Mouse (Mus musculus): Measurements from ENCODE around the gene Naxe. TPM values are rescaled to one million over a fixed set of nuclear protein-coding genes. Genes with fewer than 3 reads are reported as not detected.

Naxe gene
- total and polyA plus RNA-seq, 2 experiments from 2014 or later = 123 to 166 TPM

DNA sequence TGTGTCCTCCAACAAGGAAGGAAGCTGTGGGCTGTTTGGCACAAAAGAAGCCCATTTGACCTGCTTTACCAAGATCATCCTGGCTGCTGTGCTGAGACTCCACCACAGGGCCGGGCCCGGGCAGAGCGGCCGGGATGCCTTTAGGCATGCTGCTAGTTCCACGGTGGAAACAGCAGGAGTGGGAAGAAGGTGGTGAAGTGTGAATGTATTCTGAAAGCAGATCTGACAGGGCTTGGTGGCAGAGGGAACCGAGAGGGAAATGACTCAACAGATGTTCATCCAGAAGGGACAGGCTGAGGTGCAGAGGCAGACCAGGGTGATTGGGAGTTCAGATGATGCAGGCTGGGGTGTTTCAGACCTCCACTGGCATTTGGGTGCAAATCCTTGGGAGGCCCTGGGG, 39.4 kb upstream of the Naxe start:
- Histone ChIP-seq H3K27me3 (ENCODE audit: insufficient read depth, low read length) (no peaks in the 10 kb centered on the region), H3K9ac (replicated peaks; ENCODE audit: low read length, poor library complexity, severe bottlenecking) (no peak overlapping the region), H3K9me3 (ENCODE audit: low read length) (no peaks in the 10 kb centered on the region), H3K4me2 (ENCODE audit: low read depth, low read length, poor library complexity, severe bottlenecking) (no peak overlapping the region), H3K4me1 (ENCODE audit: insufficient read depth, low read length) (no peaks in the 10 kb centered on the region), H3K27ac (ENCODE audit: low read depth, low read length) (no peak overlapping the region), H3K4me3 (ENCODE audit: low read depth, low read length) (no peak overlapping the region), H3K36me3 (ENCODE audit: insufficient read depth, low read length) (no peaks in the 10 kb centered on the region)
- no peak for TF ChIP-seq CTCF (IDR thresholded peaks at IDR 0.05)
- DNase-seq (ENCODE audit: low spot score) = no peak
- ATAC-seq (ENCODE audit: low FRiP score) = no peak
- 86% methylated on average over 6 of the region's 6 CpGs for WGBS

DNA sequence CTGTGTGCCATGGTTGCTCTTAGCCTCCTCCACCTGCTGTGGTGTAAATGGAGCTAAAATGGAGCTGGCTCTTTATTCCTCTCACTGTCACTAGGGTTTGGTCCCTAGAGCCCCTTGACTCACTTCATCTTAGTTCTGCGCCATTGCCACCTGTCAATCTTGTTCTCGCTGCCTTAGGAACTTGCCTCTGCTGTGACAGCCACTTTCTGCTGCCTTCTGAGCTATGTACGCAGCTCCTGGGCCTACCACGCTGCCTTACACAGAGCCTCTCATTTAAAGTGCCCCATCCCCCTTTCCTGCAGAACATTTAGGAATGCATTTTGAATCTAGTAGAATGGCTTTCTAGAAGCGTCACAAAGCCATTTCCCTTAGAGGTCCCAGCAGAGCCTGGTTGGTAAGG, 35.8 kb upstream of the Naxe start:
- ATAC-seq (ENCODE audit: low FRiP score) (no peak), DNase-seq (ENCODE audit: low spot score) (peak; percentile 45)
- WGBS = 73% methylated on average over 5 of the region's 5 CpGs
- no peaks in the 10 kb centered on the region for H3K27me3 ChIP-seq (ENCODE audit: insufficient read depth, low read length)
- H3K4me2 ChIP-seq (ENCODE audit: low read depth, low read length, poor library complexity, severe bottlenecking) = no peak overlapping the region
- peak overlapping the region; percentile 13; the same call in 1 of the 2 replicates for H3K27ac ChIP-seq (ENCODE audit: low read depth, low read length)
- no peaks in the 10 kb centered on the region for H3K9me3 ChIP-seq (ENCODE audit: low read length)
- TF ChIP-seq CTCF (IDR thresholded peaks at IDR 0.05) = no peak
- H3K4me1 ChIP-seq (ENCODE audit: insufficient read depth, low read length) = no peaks in the 10 kb centered on the region
- H3K36me3 ChIP-seq (ENCODE audit: insufficient read depth, low read length) = no peaks in the 10 kb centered on the region
- H3K9ac ChIP-seq (replicated peaks; ENCODE audit: low read length, poor library complexity, severe bottlenecking) = no peak overlapping the region
- no peak overlapping the region for H3K4me3 ChIP-seq (ENCODE audit: low read depth, low read length)

- H3K36me3 ChIP-seq (ENCODE audit: insufficient read depth, low read length) = no peaks in the 10 kb centered on the region
- ATAC-seq (ENCODE audit: low FRiP score) = no peak
- TF ChIP-seq CTCF (IDR thresholded peaks at IDR 0.05) = no peak
- no peak overlapping the region for H3K27ac ChIP-seq (ENCODE audit: low read depth, low read length)
- H3K4me1 ChIP-seq (ENCODE audit: insufficient read depth, low read length) = no peaks in the 10 kb centered on the region
- no peak overlapping the region for H3K4me3 ChIP-seq (ENCODE audit: low read depth, low read length)
- no peaks in the 10 kb centered on the region for H3K27me3 ChIP-seq (ENCODE audit: insufficient read depth, low read length)
- H3K9ac ChIP-seq (replicated peaks; ENCODE audit: low read length, poor library complexity, severe bottlenecking) = no peak overlapping the region
- no peak overlapping the region for H3K4me2 ChIP-seq (ENCODE audit: low read depth, low read length, poor library complexity, severe bottlenecking)
- H3K9me3 ChIP-seq (ENCODE audit: low read length) = no peaks in the 10 kb centered on the region
- 96% methylated on average over 6 of the region's 6 CpGs for WGBS
- DNase-seq (ENCODE audit: low spot score) = no peak
Measured at GRCm38 (mm10) chr3:88090616-88091015, 32.3 kb upstream of the Naxe start.

- Histone ChIP-seq H3K9me3 (ENCODE audit: low read length) (no peaks in the 10 kb centered on the region), H3K4me3 (ENCODE audit: low read depth, low read length) (no peak overlapping the region), H3K4me1 (ENCODE audit: insufficient read depth, low read length) (no peaks in the 10 kb centered on the region), H3K27ac (ENCODE audit: low read depth, low read length) (no peak overlapping the region), H3K36me3 (ENCODE audit: insufficient read depth, low read length) (no peaks in the 10 kb centered on the region), H3K27me3 (ENCODE audit: insufficient read depth, low read length) (no peaks in the 10 kb centered on the region), H3K9ac (replicated peaks; ENCODE audit: low read length, poor library complexity, severe bottlenecking) (no peak overlapping the region), H3K4me2 (ENCODE audit: low read depth, low read length, poor library complexity, severe bottlenecking) (no peak overlapping the region)
- ATAC-seq (ENCODE audit: low FRiP score) (no peak), DNase-seq (ENCODE audit: low spot score) (no peak)
- 92% methylated on average over 7 of the region's 7 CpGs for WGBS
- TF ChIP-seq CTCF (IDR thresholded peaks at IDR 0.05) = no peak
Measured at GRCm38 (mm10) chr3:88090106-88090505, 31.8 kb upstream of the Naxe start.

DNA sequence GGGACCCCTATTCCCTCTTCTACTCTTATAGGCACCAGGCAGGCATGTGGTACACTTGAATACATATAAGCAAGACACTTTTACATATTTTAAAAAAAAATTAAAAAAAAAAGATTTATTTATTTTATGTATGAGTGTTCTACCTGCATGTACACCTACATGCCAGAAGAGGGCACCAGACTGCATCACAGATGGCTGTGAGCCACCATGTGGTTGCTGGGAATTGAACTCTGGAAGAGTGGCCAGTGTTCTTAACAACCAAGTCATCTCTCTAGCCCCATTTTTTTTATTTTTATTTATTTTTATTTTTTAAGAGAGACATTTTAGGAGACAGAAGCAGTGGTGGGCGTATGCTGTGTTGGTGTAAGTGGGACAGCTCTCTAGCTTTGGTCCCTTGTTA, 29.4 kb upstream of the Naxe start:
- Histone ChIP-seq H3K36me3 (ENCODE audit: insufficient read depth, low read length) (no peaks in the 10 kb centered on the region), H3K9ac (replicated peaks; ENCODE audit: low read length, poor library complexity, severe bottlenecking) (no peak overlapping the region), H3K4me2 (ENCODE audit: low read depth, low read length, poor library complexity, severe bottlenecking) (no peak overlapping the region), H3K9me3 (ENCODE audit: low read length) (no peaks in the 10 kb centered on the region), H3K27ac (ENCODE audit: low read depth, low read length) (no peak overlapping the region), H3K4me1 (ENCODE audit: insufficient read depth, low read length) (no peaks in the 10 kb centered on the region), H3K4me3 (ENCODE audit: low read depth, low read length) (no peak overlapping the region), H3K27me3 (ENCODE audit: insufficient read depth, low read length) (no peaks in the 10 kb centered on the region)
- 86% methylated on average over 1 of the region's 1 CpGs for WGBS
- peak; percentile 76 for TF ChIP-seq CTCF (IDR thresholded peaks at IDR 0.05)
- ATAC-seq (ENCODE audit: low FRiP score) (no peak), DNase-seq (ENCODE audit: low spot score) (peak; percentile 48)

- 86% methylated on average over 7 of the region's 9 CpGs for WGBS
- ATAC-seq (ENCODE audit: low FRiP score) (no peak), DNase-seq (ENCODE audit: low spot score) (no peak)
- no peak overlapping the region for H3K27ac ChIP-seq (ENCODE audit: low read depth, low read length)
- no peaks in the 10 kb centered on the region for H3K36me3 ChIP-seq (ENCODE audit: insufficient read depth, low read length)
- H3K4me3 ChIP-seq (ENCODE audit: low read depth, low read length) = no peak overlapping the region
- H3K4me2 ChIP-seq (ENCODE audit: low read depth, low read length, poor library complexity, severe bottlenecking) = no peak overlapping the region
- H3K9me3 ChIP-seq (ENCODE audit: low read length) = no peaks in the 10 kb centered on the region
- TF ChIP-seq CTCF (IDR thresholded peaks at IDR 0.05) = no peak
- H3K9ac ChIP-seq (replicated peaks; ENCODE audit: low read length, poor library complexity, severe bottlenecking) = no peak overlapping the region
- no peaks in the 10 kb centered on the region for H3K4me1 ChIP-seq (ENCODE audit: insufficient read depth, low read length)
- no peaks in the 10 kb centered on the region for H3K27me3 ChIP-seq (ENCODE audit: insufficient read depth, low read length)
Measured at GRCm38 (mm10) chr3:88085459-88085858, 27.2 kb upstream of the Naxe start.
